Mouse (Mus musculus) heart, postnatal 10 days (tissue): ENCODE results near the gene Olfr622. TPM values are rescaled to one million over a fixed set of nuclear protein-coding genes. Genes with fewer than 3 reads are reported as not detected.

Experiments used
- DNase-seq, 2 experiments: peaks; one replicate each; pipeline ENCODE4 v3.0.0; 2021
- intact Hi-C: fragments of 180-260 bp; cut with DNase I; formaldehyde crosslinking; loops from one replicate; pipeline ENCODE4 v1.15.1; 2025
- total RNA-seq, 2 experiments: library from RNA; stranded (reverse); gene quantifications; 2 replicates each; pipeline ENCODE4 v1.2.3; 2021

The Olfr622 gene
- not detected for total RNA-seq

DNA sequence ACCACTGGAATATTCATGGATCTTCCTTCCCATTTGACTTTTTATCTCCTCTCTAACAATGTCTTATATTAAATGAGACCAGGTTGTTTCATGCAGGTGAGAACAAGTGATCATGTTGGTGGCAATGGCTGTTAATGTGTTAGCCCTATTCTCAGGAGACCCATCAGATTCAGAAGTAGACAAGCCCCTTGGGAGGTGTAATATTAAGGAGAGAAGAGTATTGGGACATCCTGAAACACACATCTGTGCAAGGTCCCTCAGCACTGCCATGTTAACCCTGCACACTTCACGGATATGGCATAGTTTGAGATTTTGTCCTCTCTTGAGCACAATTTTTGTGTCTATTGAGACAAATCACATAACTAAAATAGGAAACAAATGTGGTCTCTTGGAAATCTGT, at the start of gene Olfr622:
Olfr622 (minus strand) TSS at position 101 of the 400 bp plus-strand sequence.
- DNase-seq, result no peak
- intact Hi-C loops, result no loop called here

DNA sequence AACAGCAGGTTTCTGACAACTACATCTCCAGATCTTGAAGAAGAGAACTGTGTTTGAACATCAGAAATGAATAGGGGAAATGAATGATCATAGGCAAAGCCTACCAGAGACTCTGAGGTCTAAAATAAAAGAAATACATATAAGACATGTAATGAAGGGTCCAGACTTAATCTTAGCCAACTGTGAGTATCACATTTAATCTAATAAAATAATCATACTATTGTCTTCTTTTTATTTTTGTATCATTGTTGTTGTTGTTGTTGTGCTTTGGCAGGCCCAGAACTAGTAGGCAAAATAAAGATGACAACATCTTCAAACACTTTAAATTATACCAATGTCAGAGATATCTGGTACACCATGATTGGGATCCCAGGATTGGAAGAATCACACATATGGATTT, 39.9 kb upstream of the Olfr622 start, which contains the start of gene Olfr625-ps1:
Olfr625-ps1 (plus strand) TSS at position 301 of the 400 bp plus-strand sequence.
- DNase-seq, result no peak
- intact Hi-C loops, result no loop called here

DNA sequence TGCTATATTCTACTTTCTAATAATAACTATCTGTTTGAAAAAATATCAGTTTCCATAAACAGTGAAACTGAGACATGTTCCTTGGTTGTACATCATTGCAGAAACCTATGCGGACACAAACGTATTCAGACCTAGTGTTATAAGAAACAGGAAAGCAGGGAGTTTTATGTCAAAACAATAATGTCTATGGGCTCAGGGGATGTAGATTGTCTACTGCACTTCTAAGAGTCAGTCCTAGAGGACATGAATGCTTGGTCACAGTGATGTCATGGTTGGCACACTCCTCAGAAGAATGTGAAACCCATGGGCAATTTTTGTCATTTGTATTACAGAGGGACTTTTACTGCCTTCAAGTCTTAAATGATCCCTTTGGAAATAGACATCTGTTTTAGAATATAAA, 28.6 kb upstream of the Olfr622 start, which contains the start of gene Olfr624:
Olfr624 (minus strand) TSS at position 101 of the 400 bp plus-strand sequence.
- DNase-seq, result no peak
- intact Hi-C loops, result no loop called here

DNA sequence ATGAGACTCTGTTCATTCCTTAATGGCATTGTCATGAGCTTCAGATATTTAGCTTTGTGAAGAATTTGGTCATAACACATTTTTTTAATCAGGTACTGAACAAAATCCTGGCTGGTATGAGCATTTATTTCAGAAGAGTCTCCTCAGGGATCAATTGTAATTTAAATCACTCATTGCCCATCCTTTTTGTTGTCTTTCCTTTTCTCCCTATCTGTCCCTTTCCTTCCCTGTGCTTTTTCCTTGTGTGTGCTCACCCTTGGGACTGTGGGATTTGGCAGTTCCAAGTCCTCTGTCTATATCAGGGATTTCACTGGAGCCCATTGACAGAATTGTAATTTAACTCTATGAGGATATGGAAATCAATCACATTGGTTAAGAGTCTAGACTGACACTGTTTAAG, 21.1 kb upstream of the Olfr622 start, which contains the start of gene Olfr623:
Olfr623 (minus strand) TSS at position 101 of the 400 bp plus-strand sequence.
- intact Hi-C loops, result no loop called here
- DNase-seq, result no peak

DNA sequence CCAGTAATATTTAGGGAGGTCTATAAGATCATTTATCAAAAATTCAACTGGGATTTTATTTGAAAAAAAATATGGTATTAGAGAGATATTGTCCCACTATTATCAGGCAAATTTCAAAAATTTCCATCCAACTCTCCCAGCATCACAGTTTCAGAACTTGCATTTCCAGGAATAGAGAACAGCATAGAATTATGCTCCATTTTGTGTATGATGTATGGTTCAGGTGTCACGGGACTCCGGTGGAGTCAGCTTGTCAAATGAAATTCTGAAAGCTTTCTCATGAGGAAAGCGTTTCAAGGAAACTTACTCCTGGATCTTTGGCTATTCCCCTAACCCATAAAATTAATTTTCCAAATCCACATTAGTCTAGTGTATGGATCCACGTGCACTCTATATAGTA, 1.6 kb upstream of the Olfr622 start:
- intact Hi-C loops, result no loop called here
- DNase-seq, result no peak

DNA sequence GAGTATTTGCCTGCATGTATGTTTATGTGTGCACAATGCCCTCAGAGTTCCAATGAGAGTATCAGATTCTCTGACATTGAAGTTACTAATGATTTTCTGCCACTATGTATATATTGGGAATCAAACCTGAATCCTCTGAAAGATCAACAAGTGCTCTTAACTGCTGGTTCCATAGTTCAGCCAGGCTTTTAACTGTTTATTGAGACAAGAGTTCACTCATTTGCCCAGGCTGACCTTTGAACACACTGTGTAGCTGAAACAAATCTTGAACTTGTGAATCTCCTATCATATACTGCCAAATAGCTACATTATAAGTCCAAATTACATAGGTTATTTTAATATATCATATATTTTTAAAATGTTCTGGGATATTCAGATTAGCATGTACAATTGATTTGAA, 5.7 kb downstream of the Olfr622 start:
- intact Hi-C loops, result no loop called here
- DNase-seq, result no peak

DNA sequence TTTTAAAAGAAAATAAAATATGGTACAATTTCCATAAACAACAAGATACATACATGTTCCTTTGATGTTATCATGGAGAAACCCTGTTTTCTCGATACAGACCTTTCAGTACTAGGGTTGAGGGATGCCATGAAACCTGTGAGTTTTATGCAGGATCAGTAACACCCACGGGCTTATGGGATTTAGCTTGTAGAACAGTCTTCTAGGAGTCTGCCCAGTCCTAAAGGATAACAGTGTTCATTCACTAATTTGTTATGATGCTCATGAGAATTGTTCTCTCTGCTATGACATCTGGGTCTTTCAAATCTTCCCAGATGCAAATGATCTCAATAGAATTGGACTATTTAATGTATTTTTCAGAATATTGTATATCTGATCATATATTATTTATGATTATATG, 30.1 kb downstream of the Olfr622 start, which contains the start of gene Olfr620:
Olfr620 (minus strand) TSS at position 101 of the 400 bp plus-strand sequence.
- DNase-seq, result no peak
- intact Hi-C loops, result no loop called here

DNA sequence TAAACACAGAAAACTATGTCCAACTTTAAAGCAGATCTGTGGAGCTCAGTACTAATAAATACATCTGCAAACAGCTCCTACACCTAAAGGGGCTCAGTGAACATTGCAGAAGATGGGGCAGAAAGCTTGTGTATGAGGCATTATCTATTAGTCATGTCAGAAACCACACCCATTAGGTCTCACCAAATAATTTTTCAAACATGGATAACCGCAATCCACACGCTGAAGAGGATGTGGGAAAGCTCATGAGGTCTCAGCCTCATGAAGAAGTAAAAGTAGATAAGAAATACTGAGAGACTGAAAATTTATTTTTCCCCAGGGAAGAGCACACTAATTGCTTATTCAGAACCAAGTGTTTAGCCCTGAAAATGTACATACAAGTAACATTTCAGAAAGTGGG, 35.1 kb downstream of the Olfr622 start:
- intact Hi-C loops, result no loop called here
- DNase-seq, result no peak

DNA sequence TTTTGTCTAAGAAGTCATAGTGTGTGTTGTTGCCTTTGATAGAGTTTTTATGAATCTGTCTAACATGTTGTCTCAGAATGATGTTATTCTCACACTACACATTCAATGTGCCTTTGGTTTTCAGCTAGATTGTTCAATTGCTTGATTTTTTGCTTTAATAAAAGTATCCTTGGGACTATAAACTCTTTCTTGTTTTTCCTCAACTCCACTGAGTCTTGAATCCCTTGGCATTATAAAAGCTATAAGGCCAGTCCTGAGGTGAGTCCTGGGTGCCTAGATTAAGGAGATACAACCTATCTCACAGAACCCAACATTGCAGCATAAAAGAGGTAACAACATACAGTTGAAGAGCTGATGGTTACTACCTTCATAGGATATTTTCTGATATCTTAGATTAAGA, 42.2 kb downstream of the Olfr622 start, which contains the start of gene Olfr619:
Olfr619 (plus strand) TSS at position 301 of the 400 bp plus-strand sequence.
- no peak for DNase-seq
- intact Hi-C loops, result no loop called here

DNA sequence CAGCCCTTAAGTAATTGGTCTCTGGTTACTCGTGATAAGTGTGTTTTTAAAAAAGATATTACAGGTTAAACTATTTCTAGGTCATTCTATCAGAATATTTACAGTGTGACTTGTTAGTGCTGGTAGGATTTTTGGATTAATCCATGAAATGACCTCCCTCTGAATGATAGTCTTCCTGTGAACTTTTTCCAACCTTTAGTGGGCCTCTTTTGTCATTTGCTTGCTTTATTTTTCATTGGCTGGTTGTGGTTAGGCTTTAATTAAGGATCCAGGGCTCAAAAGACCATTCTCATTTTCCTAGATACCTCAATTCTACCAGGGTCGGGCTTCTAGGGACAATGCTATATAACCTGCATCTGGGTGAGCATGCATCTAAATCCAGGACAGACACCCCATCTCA, 52.7 kb downstream of the Olfr622 start, which contains the start of gene Olfr618:
Olfr618 (plus strand) TSS at position 301 of the 400 bp plus-strand sequence.
- intact Hi-C loops, result no loop called here

More for the DNA sequence above, 52.7 kb downstream of the Olfr622 start, which contains the start of gene Olfr618:
- no peak for DNase-seq

Other genes with a start within 250 kb of the Olfr622 start
- gene Usp17lc, start 227.6 kb downstream of the Olfr622 start, total RNA-seq, result not detected
- not detected for gene Olfr605, start 197.3 kb downstream of the Olfr622 start, total RNA-seq
- not detected for gene Olfr606, start 193.7 kb downstream of the Olfr622 start, total RNA-seq
- not detected for gene Olfr607, start 178.6 kb downstream of the Olfr622 start, total RNA-seq
- under 1 TPM; 0.17 to 0.62 TPM for gene Olfr608, start 172.8 kb downstream of the Olfr622 start, total RNA-seq
- not detected for gene Olfr609, start 144.6 kb downstream of the Olfr622 start, total RNA-seq
- gene Olfr610, start 130.6 kb downstream of the Olfr622 start, total RNA-seq, result not detected
- not detected for gene Olfr611, start 121.9 kb downstream of the Olfr622 start, total RNA-seq
- not detected for gene Olfr612, start 100.0 kb downstream of the Olfr622 start, total RNA-seq
- not detected for gene Olfr613, start 94.6 kb downstream of the Olfr622 start, total RNA-seq
- not detected for gene Olfr615, start 86.6 kb downstream of the Olfr622 start, total RNA-seq
- not detected for gene Olfr616, start 73.6 kb downstream of the Olfr622 start, total RNA-seq
- gene Olfr617, start 69.6 kb downstream of the Olfr622 start, total RNA-seq, result not detected
- gene Olfr618, start 52.6 kb downstream of the Olfr622 start, total RNA-seq, result not detected
- not detected for gene Olfr619, start 42.1 kb downstream of the Olfr622 start, total RNA-seq
- gene Olfr620, start 30.2 kb downstream of the Olfr622 start, total RNA-seq, result not detected
- not detected for gene Olfr623, start 21.0 kb upstream of the Olfr622 start, total RNA-seq
- gene Olfr624, start 28.5 kb upstream of the Olfr622 start, total RNA-seq, result not detected
- not detected for gene Olfr625-ps1, start 40.0 kb upstream of the Olfr622 start, total RNA-seq
- gene Olfr243, start 72.0 kb upstream of the Olfr622 start, total RNA-seq, result not detected
- not detected for gene Olfr628, start 87.7 kb upstream of the Olfr622 start, total RNA-seq
- not detected for gene Olfr629, start 102.2 kb upstream of the Olfr622 start, total RNA-seq
- gene Olfr630, start 114.6 kb upstream of the Olfr622 start, total RNA-seq, result not detected
- gene Olfr69, start 128.9 kb upstream of the Olfr622 start, total RNA-seq, result not detected
- gene Olfr68, start 137.0 kb upstream of the Olfr622 start, total RNA-seq, result not detected
- not detected for gene Olfr67, start 149.1 kb upstream of the Olfr622 start, total RNA-seq
- gene Hbb-bt, start 171.3 kb upstream of the Olfr622 start, total RNA-seq, result 1,000 to 10,000 TPM in 1 of 2 experiments, 100 to 1,000 TPM in 1; 560 to 1,219 TPM
- gene Hbb-bs, start 185.4 kb upstream of the Olfr622 start, total RNA-seq, result 1,000 to 10,000 TPM; 4,406 to 9,811 TPM
- not detected for gene Hbb-bh2, start 197.8 kb upstream of the Olfr622 start, total RNA-seq
- not detected for gene Hbb-bh1, start 200.5 kb upstream of the Olfr622 start, total RNA-seq
- not detected for gene Hbb-y, start 210.5 kb upstream of the Olfr622 start, total RNA-seq
- not detected for gene Olfr66, start 243.6 kb upstream of the Olfr622 start, total RNA-seq